Mouse (Mus musculus) heart, postnatal 4 days (tissue): ENCODE measurements at regions not wholly inside any gene's neighbourhood (a gene's known extent, or its start where the extent isn't known, plus 50 kb on each side); places are given as distances from the start of the nearest gene placed in this dataset.
A peak's percentile ranks its signal among the peaks of the same experiment; 100 is the strongest.

Source experiments
- DNase-seq: peaks from one replicate; pipeline ENCODE4 v3.0.0; 2021

DNA sequence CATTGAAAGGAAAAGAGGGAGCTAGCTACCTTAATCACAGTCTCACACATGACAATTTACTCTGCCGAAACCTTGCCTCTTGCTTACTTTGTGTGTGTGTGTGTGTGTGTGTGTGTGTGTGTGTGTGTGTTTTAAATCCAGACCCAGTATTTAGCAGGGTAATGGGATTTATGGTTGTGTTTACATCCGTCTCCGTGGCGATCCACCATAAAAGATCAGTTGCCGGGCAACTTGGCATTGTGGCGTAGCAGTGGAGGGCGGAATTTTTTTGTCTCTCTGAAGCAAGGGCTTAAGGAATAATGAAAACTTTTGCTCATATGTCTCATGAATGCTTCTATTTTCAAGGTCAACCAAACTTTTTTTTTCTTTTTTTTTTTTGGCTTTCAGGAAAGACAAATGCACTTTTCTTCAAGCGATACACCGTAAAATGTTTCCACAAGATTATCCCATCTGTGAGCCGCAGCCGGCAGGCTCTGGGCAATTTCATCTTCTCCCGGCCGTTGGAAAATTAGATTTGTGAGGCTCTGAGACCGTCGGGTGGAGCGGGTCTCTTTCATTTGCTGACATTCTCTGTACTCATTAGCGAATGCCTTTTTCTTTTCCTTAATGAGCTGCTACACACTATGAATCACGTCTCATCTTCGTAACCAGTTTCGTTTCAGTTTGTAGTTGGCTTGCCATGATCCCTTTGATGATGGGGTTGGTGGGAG is 53.9 kb upstream of the Ptch1 start:
- no peak for DNase-seq

DNA sequence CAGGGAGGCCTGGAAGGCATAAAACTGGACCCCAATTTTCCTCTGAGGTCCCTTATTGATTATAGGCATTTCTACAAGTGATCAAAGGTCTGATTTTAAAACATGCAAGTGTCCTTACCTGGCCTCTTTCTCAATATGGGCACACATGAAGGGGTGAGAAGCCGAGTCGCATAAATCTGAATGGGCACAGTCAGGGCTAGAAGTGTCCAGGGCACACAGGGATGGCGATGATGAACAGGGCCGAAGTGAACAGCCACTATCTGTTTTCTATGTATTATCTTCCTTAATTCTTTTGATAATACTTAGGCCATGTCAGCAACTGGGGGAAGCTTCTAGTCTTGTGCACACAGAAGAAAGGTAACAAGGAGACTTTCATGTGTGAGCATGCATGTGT is 54.5 kb upstream of the Ptch1 start:
- DNase-seq, result no peak

DNA sequence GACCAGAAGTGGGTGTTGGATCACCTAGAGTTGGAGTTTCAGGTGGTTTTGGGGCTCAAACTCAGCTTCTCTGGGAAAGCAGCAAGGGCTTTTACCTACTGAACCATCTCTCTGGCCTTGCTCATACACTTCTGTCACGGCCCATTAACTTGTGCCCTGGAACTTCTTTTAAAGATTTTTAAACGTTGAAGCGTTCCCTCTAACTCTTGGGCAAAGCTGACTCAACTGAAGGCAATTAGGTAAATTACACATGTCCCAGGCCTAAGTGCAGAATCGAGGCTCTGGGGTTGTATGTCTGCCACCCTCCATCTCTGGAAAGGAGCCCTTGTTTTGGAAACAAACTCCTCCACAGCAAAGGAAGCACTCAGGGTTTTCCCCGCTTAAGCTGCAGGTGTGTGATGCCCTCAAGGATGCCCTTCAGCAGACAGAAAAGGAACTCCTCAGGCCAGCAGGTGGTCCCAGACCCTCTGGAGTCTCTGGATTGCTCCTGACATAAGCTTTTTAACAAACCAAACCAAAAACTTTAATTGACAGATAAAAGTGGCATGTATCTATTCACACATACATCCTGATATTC is 58.5 kb upstream of the Ptch1 start:
- DNase-seq, result no peak

DNA sequence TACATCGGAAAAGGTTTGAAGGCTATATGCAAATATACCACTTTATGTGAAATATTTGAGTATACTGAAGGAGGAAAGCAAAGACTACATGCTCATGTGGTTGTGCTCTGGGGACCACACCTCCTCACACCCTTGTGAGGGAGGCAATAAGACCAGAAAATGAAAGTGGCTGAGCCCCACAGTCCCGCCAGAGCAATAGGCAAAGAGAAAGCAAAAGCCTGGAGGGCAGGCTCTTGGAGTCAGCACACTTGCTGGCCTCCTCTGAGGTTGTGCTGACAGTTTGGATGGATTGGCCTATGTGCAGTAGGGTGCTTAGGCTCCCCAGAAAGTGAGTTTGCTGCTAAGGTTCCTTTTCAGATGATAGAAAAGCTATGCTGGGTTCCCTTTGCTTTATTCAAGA is 60.9 kb upstream of the Ptch1 start:
- DNase-seq, result no peak

DNA sequence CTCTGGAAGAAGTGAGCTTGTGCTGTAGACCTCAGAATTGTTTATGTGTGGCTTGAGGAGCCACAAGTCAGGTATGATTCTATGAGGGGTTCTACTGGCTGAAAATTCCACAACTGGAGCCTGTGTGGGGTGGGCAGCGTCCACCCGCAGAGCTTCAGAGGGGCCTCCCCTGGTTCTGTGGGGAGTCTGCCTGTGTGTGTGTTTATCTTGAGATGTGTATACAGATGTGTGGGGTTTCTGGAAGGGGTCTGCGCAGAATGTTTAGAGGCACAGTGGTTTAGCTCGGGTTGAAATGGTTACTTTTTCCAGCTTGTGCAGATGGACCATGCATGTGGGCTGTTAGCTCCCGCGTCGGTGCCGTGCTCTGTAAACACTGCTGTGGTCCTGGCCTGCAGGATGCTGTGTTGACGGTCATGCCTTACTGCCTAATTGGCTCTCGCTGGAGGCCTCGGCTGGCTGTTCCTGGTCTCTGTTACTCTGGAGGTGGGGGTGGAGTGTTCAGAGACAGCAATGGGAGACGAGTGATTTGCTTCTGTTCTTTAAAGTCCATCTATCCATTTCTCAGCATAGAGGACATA is 68.3 kb upstream of the Ptch1 start:
- peak; percentile 15 for DNase-seq

DNA sequence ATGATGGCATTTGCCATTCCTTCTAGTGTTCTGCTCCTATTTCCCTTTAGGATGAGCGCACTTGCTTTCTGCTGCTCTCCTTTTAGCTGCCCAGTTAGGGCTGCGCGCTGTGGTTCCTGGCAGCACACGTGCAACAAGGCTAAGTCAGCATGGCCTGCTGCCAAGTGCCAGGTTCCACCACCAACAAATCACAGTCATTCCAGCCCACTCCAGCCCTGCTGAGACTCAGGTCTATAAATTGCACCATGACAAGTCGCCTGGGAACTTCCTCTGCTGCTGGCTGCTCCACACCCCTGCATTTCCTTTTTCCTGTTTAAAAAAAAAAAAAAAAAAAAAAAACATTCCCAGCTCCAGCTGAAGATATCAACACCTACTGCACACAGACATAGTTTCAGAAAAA is 69.2 kb upstream of the Ptch1 start:
- peak; percentile 92 for DNase-seq

DNA sequence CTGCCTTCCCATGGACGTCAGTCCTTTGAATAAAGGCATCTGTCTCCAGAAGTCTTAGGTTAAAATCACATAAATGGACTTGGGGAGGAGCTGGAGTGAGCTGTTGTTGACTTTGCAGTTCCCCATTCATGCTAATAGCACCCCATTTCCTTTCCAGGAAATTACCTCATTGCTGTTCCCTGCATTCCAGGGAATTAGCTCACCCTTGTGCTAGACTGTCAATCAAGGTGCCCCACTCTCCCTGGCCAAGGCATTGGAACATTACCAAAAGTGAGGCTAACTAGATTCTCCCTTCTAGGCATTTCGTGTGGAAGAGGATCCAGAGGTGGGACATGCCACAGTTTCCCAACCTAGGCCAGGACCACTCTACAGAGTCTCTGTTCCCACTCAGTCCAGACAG is 70.0 kb upstream of the Ptch1 start:
- peak; percentile 40 for DNase-seq

DNA sequence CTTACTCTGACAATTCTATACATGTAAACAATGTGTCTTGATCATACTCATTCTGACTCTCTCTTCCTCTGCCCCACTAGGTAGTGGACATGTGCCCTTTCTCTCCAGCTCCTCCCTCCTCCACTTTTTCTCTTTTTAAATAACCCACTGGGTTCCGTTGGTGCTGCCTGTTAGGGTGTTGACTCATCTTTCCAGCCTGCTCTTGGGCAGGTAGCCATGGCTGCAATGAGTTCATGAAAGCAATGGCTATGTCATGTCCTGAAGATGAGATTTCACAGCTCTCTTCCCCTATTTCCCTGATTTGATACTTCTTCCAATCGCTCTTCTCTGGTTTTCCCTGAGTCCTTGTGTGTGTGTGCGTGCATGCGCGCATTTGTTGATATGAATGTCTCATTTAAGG is 70.9 kb upstream of the Ptch1 start:
- no peak for DNase-seq

DNA sequence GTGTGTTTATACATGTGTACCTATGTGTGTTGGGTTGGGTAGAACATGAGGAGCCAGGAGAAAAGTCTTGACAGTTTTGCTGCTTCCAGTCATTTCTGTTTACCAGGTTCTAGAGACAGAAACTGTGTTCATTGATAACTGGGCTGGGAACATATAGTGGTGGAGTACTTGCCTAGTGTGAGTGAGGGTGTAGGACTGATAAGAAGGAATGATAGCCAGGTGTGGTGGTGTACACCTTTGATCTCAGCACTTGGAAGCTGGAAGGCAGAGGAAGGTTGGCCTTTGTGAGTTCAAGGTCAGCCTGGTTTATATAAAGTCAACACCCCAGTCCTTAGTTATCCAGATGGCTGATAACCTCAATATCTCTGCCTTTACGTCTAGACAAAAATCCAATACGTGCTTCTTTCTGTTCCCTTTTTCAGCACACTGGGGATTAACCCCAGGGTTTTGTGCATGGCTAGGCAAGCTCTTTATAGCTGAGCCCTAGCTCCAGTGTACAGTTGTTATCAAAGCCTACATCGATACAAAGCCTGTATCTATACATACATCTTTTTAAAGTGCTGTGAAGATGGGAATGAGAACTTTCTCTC is 75.8 kb upstream of the Ptch1 start:
- DNase-seq, result no peak

DNA sequence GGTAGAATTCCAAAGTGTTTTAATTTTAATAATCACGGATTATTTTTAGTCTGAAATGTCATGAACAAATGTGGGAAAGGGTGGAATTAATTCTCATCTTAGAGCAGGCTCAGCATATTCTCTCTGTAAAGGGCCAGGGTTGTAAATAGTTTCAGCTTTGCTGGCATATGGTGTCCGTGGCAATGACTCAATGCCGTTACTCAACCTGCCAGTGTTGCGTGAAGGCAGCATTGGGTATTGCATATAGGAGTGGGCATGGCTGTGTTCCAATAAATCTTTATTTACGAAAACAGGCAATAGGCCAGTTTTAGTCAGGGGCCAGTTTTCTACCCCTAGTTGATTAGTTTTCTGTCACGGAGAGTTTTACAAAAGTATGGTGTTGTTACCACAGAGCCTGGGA is 81.1 kb upstream of the Ptch1 start:
- no peak for DNase-seq

DNA sequence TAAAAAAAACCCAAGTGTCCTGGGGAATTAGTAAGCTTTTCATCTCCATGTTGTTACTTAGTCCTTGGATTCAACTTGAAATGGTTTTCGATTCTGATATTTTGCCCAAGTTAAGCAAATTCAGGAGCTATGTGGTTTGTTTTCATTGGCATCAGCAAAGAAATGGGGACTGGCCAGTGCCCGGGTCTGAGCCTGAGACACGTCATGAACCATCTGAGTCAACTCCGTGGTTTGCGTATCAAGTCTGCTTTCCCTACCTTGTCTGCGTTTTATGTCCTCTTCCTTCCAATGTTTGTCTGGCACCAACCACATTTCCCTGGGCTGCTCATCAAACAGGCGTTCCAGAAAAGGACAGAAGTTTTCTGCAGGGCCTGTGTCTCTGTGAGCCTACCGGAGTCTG is 83.7 kb upstream of the Ptch1 start:
- DNase-seq, result no peak

DNA sequence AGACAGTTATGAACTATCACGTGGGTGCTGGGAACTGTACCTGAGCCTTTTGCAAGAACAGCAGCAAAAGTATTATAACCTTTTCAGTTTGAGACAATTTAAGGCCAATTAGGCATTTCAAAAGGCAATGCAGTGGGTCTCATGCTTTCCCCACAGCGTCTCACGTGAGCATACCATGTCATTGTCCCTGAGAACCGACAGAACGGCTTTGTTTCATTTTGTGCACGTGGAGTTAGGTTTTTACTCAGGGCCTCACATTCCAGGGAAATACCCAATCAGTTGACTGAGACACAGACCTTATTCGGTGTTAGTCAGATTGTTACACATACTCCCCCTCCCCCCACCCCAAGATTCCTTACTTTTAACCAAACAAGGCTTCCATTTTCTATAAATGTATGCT is 86.0 kb upstream of the Ptch1 start:
- DNase-seq, result no peak

DNA sequence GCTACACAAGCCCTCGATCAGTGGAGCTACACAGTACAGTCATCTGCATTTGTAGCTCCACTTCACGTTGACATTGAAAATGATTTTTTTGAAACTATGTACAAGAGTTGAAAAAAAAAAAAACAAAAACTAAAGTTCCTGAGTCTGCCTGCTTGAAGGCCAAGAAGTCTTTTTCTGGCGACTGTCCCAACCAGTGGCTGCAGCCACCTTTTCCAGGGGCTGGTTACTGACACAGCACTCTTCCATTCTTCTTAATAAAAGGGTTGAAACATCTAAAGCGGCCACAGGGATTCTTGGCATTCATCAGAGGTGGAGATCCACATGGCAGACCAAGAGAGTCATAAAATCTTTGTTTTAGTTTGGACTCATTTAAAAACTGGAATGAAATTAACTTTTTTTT is 87.0 kb upstream of the Ptch1 start:
- DNase-seq, result no peak

DNA sequence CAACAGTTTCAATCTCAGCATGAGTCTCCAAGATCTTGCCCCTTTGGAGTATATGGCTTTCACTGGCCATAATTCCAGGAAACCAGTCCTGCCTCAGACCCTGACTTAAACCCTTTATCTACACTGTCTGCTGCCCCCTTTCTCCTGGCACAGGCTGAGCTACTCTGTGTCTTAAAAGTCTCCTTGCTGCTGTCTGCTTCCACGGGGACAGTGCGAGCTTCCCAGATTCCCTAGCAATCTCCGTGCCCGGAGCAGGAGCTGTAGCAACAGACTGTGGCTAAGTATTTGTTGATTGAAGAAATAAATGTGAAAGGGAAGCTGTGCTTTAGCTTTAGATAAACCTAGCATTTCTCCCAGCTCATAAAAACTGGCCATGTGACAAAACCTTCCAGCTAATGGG is 95.2 kb upstream of the Ptch1 start:
- DNase-seq, result no peak

DNA sequence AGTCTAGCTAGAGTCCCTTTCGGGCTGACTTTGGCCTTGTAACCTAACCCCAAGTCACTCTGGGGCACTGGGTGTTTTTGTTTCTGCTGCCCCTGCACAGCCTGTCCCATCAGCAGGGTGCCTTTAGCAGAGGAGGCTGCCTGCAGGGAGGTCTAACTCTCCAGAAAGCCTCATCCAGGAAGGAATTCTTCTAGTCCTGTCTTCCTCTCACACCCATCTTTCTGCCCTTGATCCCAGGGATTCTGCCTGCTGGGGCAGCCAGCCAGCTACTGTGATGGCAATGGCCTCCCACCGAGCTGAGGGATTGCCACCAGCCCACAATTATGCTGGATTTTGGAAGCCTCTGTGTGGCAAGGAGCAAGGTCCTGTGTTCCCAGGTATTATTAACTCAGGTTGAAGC is 95.6 kb upstream of the Ptch1 start:
- no peak for DNase-seq

DNA sequence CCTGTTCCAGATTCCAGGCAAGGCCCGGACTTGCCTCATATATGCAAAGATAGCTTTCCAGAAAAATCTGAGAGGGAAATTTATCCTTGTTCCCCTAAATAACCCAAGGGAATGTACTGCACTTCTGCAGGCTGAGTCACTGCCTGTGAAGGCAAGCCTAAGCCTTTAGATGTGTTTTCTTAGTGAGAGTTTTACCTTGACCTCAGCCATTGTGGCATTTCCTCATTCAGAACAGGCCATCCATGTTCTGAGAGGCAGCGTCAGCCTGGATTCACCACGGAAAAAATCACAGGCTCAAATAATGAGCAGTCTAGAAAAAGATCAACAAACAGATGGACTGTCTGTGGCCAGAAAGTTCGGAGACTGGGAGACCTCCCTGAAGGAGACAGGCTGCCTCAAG is 99.0 kb upstream of the Ptch1 start:
- DNase-seq, result no peak

DNA sequence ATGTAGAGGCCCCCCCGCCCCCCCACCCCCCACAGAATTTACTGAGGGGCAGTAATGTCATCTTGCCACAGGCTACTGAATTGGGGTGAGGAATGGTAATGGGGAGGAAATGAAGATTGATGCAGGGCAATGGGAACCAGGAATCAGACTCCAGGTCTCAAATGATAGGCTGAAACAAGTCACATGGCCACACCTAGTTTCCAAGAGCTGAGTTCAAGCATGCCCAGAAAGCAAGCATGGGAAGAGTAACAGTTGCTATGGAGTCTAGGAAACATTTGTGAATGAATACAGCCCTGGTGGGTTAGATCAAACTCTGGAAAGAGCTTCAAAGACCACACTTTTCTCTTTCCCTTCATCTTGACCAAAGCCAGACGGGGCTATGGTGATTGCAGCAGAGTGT is 104.3 kb upstream of the Ptch1 start:
- no peak for DNase-seq

DNA sequence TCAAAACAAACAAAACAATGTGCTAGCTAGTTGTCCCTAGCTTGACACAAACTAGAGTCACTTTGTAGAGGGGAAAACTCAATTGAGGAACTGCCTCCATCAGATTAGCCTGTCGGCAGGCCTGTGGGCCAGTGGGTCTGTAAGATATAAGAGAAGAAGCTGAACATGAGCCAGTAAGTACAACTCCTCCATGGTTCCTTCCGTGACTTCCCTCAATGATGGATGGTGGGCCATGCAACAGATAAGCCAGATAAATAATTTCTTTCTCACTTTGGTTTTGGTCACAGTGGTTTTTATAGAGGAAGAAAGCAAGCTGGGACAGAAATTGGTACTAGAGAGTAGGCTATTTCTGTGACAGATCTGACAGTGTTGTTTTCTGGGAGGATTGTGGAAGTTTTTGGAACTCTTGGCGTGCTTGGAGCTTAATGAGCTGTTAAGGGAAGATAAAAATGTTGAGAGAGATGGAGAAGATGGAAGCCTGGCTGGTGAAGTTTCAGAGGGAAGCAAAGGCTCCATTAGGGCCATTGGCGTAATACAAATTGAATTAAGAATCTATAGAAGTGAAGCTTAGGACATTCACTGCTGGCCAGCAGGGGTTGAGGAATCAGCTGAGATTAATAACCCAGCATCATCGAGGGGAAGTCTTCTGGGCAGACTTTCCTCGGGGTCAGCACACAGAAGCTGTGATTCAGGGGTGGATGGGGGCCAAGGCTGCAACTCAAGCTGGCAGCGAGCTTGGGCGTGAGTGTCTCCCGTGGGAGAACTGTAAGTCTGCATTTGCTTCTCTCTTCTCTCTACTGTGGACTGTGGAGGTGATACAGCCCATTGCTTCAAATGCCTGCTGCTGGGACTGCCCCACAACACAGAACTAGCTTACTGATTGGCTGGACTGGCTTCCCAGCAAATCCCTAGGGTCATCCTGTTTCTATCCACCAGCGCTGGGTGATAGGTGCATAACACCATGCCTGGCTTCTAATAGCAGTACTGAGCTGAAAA is 105.2 kb upstream of the Ptch1 start:
- peak; percentile 21 for DNase-seq

DNA sequence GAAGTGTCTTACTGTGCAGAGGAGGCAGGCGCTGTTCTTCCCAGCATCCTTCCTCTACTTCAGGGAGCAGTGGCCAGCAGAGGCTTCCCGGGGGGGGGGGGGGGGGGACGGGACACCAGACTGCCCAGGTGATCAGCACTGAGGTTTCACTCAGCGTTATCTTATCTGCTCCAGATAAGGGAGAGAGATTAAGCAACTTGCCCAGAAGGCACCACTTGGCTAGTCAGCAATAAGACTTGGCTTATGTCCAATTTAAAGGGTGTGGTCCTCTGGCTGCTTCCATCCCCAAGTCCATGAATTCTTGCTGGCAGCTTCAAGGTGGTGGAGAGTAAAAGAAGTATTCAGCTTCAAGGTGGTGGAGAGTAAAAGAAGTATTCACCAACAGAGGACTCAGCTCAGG is 108.9 kb upstream of the Ptch1 start:
- DNase-seq, result no peak

DNA sequence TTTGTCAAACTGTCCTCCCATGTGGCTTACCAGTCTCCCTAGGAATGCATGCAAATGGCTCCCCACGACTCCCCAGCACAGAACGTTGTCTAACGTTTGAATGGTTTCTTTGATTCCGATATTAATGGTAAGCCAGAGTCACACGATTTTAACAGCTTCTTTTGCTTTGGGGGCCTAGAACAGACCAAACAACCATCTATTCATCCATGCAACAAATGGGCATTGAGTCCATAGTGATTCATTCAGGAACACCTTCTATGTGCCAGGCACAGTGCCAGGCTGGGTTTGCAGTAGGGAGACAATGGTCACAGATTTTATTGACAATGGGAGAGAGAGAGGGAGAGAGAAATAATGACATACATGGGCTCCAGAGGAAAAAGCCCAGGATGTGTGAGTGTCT is 118.6 kb upstream of the Ptch1 start:
- no peak for DNase-seq

DNA sequence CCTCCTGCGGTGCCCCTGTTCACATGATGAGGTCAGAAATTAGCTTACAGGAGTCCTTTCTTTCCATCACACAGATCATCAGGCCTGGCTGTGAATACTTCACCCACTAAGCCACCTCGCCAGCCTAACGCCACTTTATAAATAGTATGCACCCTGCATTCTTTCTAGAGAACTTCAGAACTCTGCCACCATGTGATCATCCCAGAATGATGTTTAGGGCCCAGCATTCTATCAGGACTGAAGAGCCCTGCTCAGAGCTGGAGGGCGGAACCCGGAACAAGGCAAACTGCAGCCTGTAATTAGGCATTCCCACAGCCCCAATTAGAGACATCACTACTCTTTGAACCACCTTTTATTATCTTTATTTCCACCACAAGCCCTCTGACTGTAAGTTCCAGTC is 120.2 kb upstream of the Ptch1 start:
- DNase-seq, result no peak

DNA sequence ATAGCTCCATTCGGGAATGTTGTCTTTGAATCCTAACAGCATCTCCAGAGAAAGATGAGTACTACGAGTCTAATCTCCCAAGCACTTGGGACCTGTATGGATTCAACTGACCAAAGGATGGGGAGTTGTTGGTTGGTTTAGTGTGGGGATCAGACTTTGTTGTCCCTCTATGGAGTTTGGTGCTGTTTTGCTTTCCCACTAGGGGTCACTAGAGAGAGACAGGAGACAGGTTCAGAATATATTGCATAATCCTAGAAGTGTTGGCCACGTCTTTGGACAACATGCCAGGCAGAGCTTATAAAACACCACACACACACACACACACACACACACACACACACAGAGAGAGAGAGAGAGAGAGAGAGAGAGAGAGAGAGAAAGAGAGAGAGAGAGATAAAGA is 118.6 kb upstream of the Ercc6l2 start:
- peak; percentile 26 for DNase-seq

DNA sequence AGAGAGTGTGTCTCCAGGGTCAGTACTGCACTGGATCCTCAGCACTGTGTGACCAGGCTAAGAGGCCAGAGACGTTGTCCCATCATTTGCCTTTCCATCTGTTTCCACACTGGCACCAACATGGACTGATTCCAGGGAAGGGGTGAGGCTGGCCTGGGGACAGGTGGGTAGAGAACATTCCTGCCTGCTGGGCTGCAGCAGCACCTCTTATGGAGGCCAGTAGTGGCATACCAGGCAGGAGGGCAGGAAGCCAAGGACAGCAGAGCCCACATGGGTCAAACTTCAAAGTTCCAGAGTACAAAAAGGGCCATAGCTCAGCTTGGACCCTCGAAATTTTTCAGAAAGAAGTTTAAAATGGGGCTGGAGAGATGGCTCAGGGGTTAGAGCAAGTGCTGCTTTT is 115.4 kb upstream of the Ercc6l2 start:
- DNase-seq, result no peak
